Mouse (Mus musculus): Measurements from ENCODE around the gene Nrm. TPM values are rescaled to one million over a fixed set of nuclear protein-coding genes. Genes with fewer than 3 reads are reported as not detected.
"Not testable (repeated sequence)": the region's sequence is repeated elsewhere in the genome, so short reads cannot be mapped to it uniquely, and the experiment has no call there.

Nrm gene
- polyA plus RNA-seq, 1 experiment from 2014 or later: 41.3 TPM

GRCm38 (mm10) chr17:35836178-35836965 is 24.7 kb upstream of the Nrm start:
- H3K9ac ChIP-seq: peak overlapping the region; percentile 100
- H3K36me3 ChIP-seq (ENCODE audit: poor library complexity, severe bottlenecking): peaks cover 53% of the 10 kb centered on the region
- 0 out of 2 replicates have a peak, but pooled peaks have one; percentile 4 for ATAC-seq
- 8% methylated on average over 24 of the region's 24 CpGs for WGBS
- H3K27me3 ChIP-seq: no peaks in the 10 kb centered on the region
- H3K4me2 ChIP-seq: peak overlapping the region; percentile 92
- H3K4me1 ChIP-seq: peaks cover 60% of the 10 kb centered on the region
- no peaks in the 10 kb centered on the region for H3K9me3 ChIP-seq (replicated peaks)
- peak overlapping the region; percentile 100 for H3K27ac ChIP-seq
- peak overlapping the region; percentile 95 for H3K4me3 ChIP-seq

- H3K27ac ChIP-seq: peak overlapping the region; percentile 100
- H3K36me3 ChIP-seq (ENCODE audit: poor library complexity, severe bottlenecking): peaks cover 47% of the 10 kb centered on the region
- H3K4me2 ChIP-seq: peak overlapping the region; percentile 92
- peak overlapping the region; percentile 100 for H3K9ac ChIP-seq
- WGBS: 3% methylated on average over 11 of the region's 25 CpGs
- no peaks in the 10 kb centered on the region for H3K27me3 ChIP-seq
- no peaks in the 10 kb centered on the region for H3K9me3 ChIP-seq (replicated peaks)
- peaks cover 62% of the 10 kb centered on the region for H3K4me1 ChIP-seq
- peak overlapping the region; percentile 95 for H3K4me3 ChIP-seq
- ATAC-seq: peak; percentile 24
Measured at GRCm38 (mm10) chr17:35836991-35837422, 24.1 kb upstream of the Nrm start.

- H3K9ac ChIP-seq: peak overlapping the region; percentile 100
- WGBS: under 1% methylated on average over 18 of the region's 18 CpGs
- H3K27ac ChIP-seq: peak overlapping the region; percentile 100
- peak overlapping the region; percentile 95 for H3K4me3 ChIP-seq
- H3K4me2 ChIP-seq: peak overlapping the region; percentile 92
- ATAC-seq: no peak
- no peaks in the 10 kb centered on the region for H3K9me3 ChIP-seq (replicated peaks)
- H3K27me3 ChIP-seq: no peaks in the 10 kb centered on the region
- H3K4me1 ChIP-seq: peaks cover 64% of the 10 kb centered on the region
- peaks cover 43% of the 10 kb centered on the region for H3K36me3 ChIP-seq (ENCODE audit: poor library complexity, severe bottlenecking)
Measured at GRCm38 (mm10) chr17:35837487-35837886, 23.6 kb upstream of the Nrm start.

GRCm38 (mm10) chr17:35838122-35838544 is 23.0 kb upstream of the Nrm start, which contains the start of gene Tubb5:
Gene Tubb5, minus strand, starts transcription at chr17:35838306.
- Histone ChIP-seq H3K4me3 (peak within 1 kb of the TSS; percentile 95), H3K4me2 (peak within 1 kb of the TSS; percentile 92), H3K36me3 (ENCODE audit: poor library complexity, severe bottlenecking) (peaks cover 37% of the 10 kb centered on the region), H3K27me3 (no peaks in the 10 kb centered on the region), H3K27ac (peak within 1 kb of the TSS; percentile 100), H3K9ac (peak within 1 kb of the TSS; percentile 100), H3K4me1 (peaks cover 64% of the 10 kb centered on the region), H3K9me3 (replicated peaks) (no peaks in the 10 kb centered on the region)
- under 1% methylated on average over 29 of the region's 29 CpGs for WGBS
- ATAC-seq: peak; percentile 78

- H3K4me3 ChIP-seq: peak overlapping the region; percentile 95
- H3K36me3 ChIP-seq (ENCODE audit: poor library complexity, severe bottlenecking): peaks cover 32% of the 10 kb centered on the region
- no peaks in the 10 kb centered on the region for H3K27me3 ChIP-seq
- no peaks in the 10 kb centered on the region for H3K9me3 ChIP-seq (replicated peaks)
- peaks cover 62% of the 10 kb centered on the region for H3K4me1 ChIP-seq
- no peak for ATAC-seq
- peak overlapping the region; percentile 100 for H3K9ac ChIP-seq
- WGBS: 4% methylated on average over 5 of the region's 5 CpGs
- H3K4me2 ChIP-seq: peak overlapping the region; percentile 92
- H3K27ac ChIP-seq: peak overlapping the region; percentile 100
Measured at GRCm38 (mm10) chr17:35838570-35838969, 22.5 kb upstream of the Nrm start.

- ATAC-seq; H3K9me3 ChIP-seq (replicated peaks); H3K27me3 ChIP-seq: not testable (repeated sequence)
- peak overlapping the region; percentile 100 for H3K9ac ChIP-seq
- H3K36me3 ChIP-seq (ENCODE audit: poor library complexity, severe bottlenecking): peaks cover 28% of the 10 kb centered on the region
- peak overlapping the region; percentile 95 for H3K4me3 ChIP-seq
- H3K27ac ChIP-seq: peak overlapping the region; percentile 100
- 58% methylated on average over 3 of the region's 3 CpGs for WGBS
- H3K4me1 ChIP-seq: peaks cover 57% of the 10 kb centered on the region
- H3K4me2 ChIP-seq: peak overlapping the region; percentile 92
Measured at GRCm38 (mm10) chr17:35839002-35839401, 22.1 kb upstream of the Nrm start.

GRCm38 (mm10) chr17:35840561-35840960 is 20.6 kb upstream of the Nrm start:
- Histone ChIP-seq H3K27ac (peak overlapping the region; percentile 60; the same call in 1 of the 2 replicates), H3K4me3 (peak overlapping the region; percentile 57), H3K4me1 (peaks cover 42% of the 10 kb centered on the region), H3K4me2 (peak overlapping the region; percentile 52), H3K36me3 (ENCODE audit: poor library complexity, severe bottlenecking) (peaks cover 25% of the 10 kb centered on the region), H3K27me3 (no peaks in the 10 kb centered on the region), H3K9ac (no peak overlapping the region; the same call in 1 of the 2 replicates), H3K9me3 (replicated peaks) (no peaks in the 10 kb centered on the region)
- WGBS: 60% methylated on average over 14 of the region's 14 CpGs
- ATAC-seq: no peak

- H3K27me3 ChIP-seq: no peaks in the 10 kb centered on the region
- H3K4me1 ChIP-seq: peaks cover 34% of the 10 kb centered on the region
- peak; percentile 92 for ATAC-seq
- peak within 1 kb of the TSS; percentile 68 for H3K9ac ChIP-seq
- peaks cover 25% of the 10 kb centered on the region for H3K36me3 ChIP-seq (ENCODE audit: poor library complexity, severe bottlenecking)
- WGBS: under 1% methylated on average over 59 of the region's 59 CpGs
- H3K9me3 ChIP-seq (replicated peaks): no peaks in the 10 kb centered on the region
- peak within 1 kb of the TSS; percentile 76 for H3K27ac ChIP-seq
- peak within 1 kb of the TSS; percentile 71 for H3K4me2 ChIP-seq
- peak within 1 kb of the TSS; percentile 57 for H3K4me3 ChIP-seq
Measured at GRCm38 (mm10) chr17:35841076-35841950, 19.8 kb upstream of the Nrm start, which contains the start of gene Mdc1. Gene Mdc1, plus strand, starts transcription at chr17:35841515.

GRCm38 (mm10) chr17:35842006-35842405 is 19.1 kb upstream of the Nrm start:
- H3K27ac ChIP-seq: peak overlapping the region; percentile 76
- 17% methylated on average over 11 of the region's 11 CpGs for WGBS

GRCm38 (mm10) chr17:35843514-35843913 is 17.6 kb upstream of the Nrm start:
- Histone ChIP-seq H3K4me1 (peaks cover 34% of the 10 kb centered on the region), H3K27me3 (no peaks in the 10 kb centered on the region), H3K4me3 (no peak overlapping the region), H3K36me3 (ENCODE audit: poor library complexity, severe bottlenecking) (peaks cover 42% of the 10 kb centered on the region), H3K27ac (no peak overlapping the region), H3K9me3 (replicated peaks) (no peaks in the 10 kb centered on the region), H3K4me2 (no peak overlapping the region; the same call in 1 of the 2 replicates), H3K9ac (no peak overlapping the region)
- ATAC-seq: no peak
- 98% methylated on average over 3 of the region's 3 CpGs for WGBS

More at GRCm38 (mm10) chr17:35842006-35842405, 19.1 kb upstream of the Nrm start:
- Histone ChIP-seq H3K27me3 (no peaks in the 10 kb centered on the region), H3K4me2 (peak overlapping the region; percentile 71), H3K9me3 (replicated peaks) (no peaks in the 10 kb centered on the region), H3K9ac (peak overlapping the region; percentile 68), H3K36me3 (ENCODE audit: poor library complexity, severe bottlenecking) (peaks cover 27% of the 10 kb centered on the region), H3K4me3 (peak overlapping the region; percentile 57), H3K4me1 (peaks cover 34% of the 10 kb centered on the region)
- no peak for ATAC-seq

GRCm38 (mm10) chr17:35848112-35848511 is 13.0 kb upstream of the Nrm start:
- H3K27ac ChIP-seq: no peak overlapping the region
- no peak overlapping the region for H3K9ac ChIP-seq
- H3K4me3 ChIP-seq: no peak overlapping the region
- ATAC-seq: no peak
- H3K36me3 ChIP-seq (ENCODE audit: poor library complexity, severe bottlenecking): peaks cover 86% of the 10 kb centered on the region
- peaks cover 2% of the 10 kb centered on the region for H3K4me1 ChIP-seq
- no peaks in the 10 kb centered on the region for H3K27me3 ChIP-seq
- 68% methylated on average over 1 of the region's 1 CpGs for WGBS
- H3K4me2 ChIP-seq: no peak overlapping the region
- H3K9me3 ChIP-seq (replicated peaks): no peaks in the 10 kb centered on the region
